Mouse (Mus musculus): ENCODE data around the gene Ldhb. TPM values are rescaled to one million over a fixed set of nuclear protein-coding genes. Genes with fewer than 3 reads are reported as not detected.
A peak's percentile ranks its signal among the peaks of the same experiment; 100 is the strongest.
"Not testable (repeated sequence)": the region's sequence is repeated elsewhere in the genome, so short reads cannot be mapped to it uniquely, and the experiment has no call there.

Ldhb gene
- polyA plus RNA-seq, 1 experiment from 2014 or later: 215 TPM

GRCm38 (mm10) chr6:142532141-142532540 lies 24.4 kb upstream of the Ldhb start:
- Histone ChIP-seq H3K9me3 (ENCODE audit: low read depth, low read length) (no peaks in the 10 kb centered on the region), H3K9ac (no peak overlapping the region), H3K27me3 (ENCODE audit: insufficient read depth, low read length) (no peaks in the 10 kb centered on the region), H3K36me3 (ENCODE audit: insufficient read depth) (no peaks in the 10 kb centered on the region), H3K27ac (ENCODE audit: low read depth) (no peak overlapping the region), H3K4me2 (no peak overlapping the region), H3K4me3 (ENCODE audit: low read depth, low read length) (no peak overlapping the region), H3K4me1 (ENCODE audit: insufficient read depth) (peaks cover 2% of the 10 kb centered on the region; the same call in 1 of the 2 replicates)
- 74% methylated on average over 17 of the region's 17 CpGs for WGBS
- no peak for DNase-seq
- no peak for ATAC-seq (ENCODE audit: insufficient read depth)
- TF ChIP-seq CTCF (IDR thresholded peaks at IDR 0.05; ENCODE audit: low read depth): no peak

- Histone ChIP-seq H3K27me3 (ENCODE audit: insufficient read depth, low read length) (no peaks in the 10 kb centered on the region), H3K9me3 (ENCODE audit: low read depth, low read length) (no peaks in the 10 kb centered on the region), H3K27ac (ENCODE audit: low read depth) (no peak overlapping the region), H3K4me2 (no peak overlapping the region), H3K36me3 (ENCODE audit: insufficient read depth) (no peaks in the 10 kb centered on the region), H3K4me3 (ENCODE audit: low read depth, low read length) (no peak overlapping the region), H3K4me1 (ENCODE audit: insufficient read depth) (peaks cover 2% of the 10 kb centered on the region; the same call in 1 of the 2 replicates), H3K9ac (no peak overlapping the region)
- peak; percentile 51 for DNase-seq
- 0 out of 2 replicates have a peak, but pooled peaks have one; percentile 12 for ATAC-seq (ENCODE audit: insufficient read depth)
- TF ChIP-seq CTCF (IDR thresholded peaks at IDR 0.05; ENCODE audit: low read depth): no peak
- WGBS: 47% methylated on average over 5 of the region's 5 CpGs
Measured at GRCm38 (mm10) chr6:142530378-142530777, 22.6 kb upstream of the Ldhb start.

GRCm38 (mm10) chr6:142529680-142530079 lies 21.9 kb upstream of the Ldhb start:
- Histone ChIP-seq H3K9ac (no peak overlapping the region), H3K4me1 (ENCODE audit: insufficient read depth) (peaks cover 2% of the 10 kb centered on the region; the same call in 1 of the 2 replicates), H3K4me3 (ENCODE audit: low read depth, low read length) (no peak overlapping the region), H3K27ac (ENCODE audit: low read depth) (no peak overlapping the region), H3K36me3 (ENCODE audit: insufficient read depth) (no peaks in the 10 kb centered on the region), H3K9me3 (ENCODE audit: low read depth, low read length) (no peaks in the 10 kb centered on the region), H3K4me2 (no peak overlapping the region), H3K27me3 (ENCODE audit: insufficient read depth, low read length) (no peaks in the 10 kb centered on the region)
- no peak for DNase-seq
- 81% methylated on average over 8 of the region's 8 CpGs for WGBS
- ATAC-seq (ENCODE audit: insufficient read depth): no peak
- TF ChIP-seq CTCF (IDR thresholded peaks at IDR 0.05; ENCODE audit: low read depth): no peak

- no peak for TF ChIP-seq CTCF (IDR thresholded peaks at IDR 0.05; ENCODE audit: low read depth)
- no peak overlapping the region for H3K4me3 ChIP-seq (ENCODE audit: low read depth, low read length)
- DNase-seq: no peak
- H3K36me3 ChIP-seq (ENCODE audit: insufficient read depth): no peaks in the 10 kb centered on the region
- H3K27me3 ChIP-seq (ENCODE audit: insufficient read depth, low read length): no peaks in the 10 kb centered on the region
- H3K4me1 ChIP-seq (ENCODE audit: insufficient read depth): peaks cover 2% of the 10 kb centered on the region; the same call in 1 of the 2 replicates
- no peak overlapping the region for H3K27ac ChIP-seq (ENCODE audit: low read depth)
- no peak overlapping the region for H3K4me2 ChIP-seq
- ATAC-seq (ENCODE audit: insufficient read depth): no peak
- no peaks in the 10 kb centered on the region for H3K9me3 ChIP-seq (ENCODE audit: low read depth, low read length)
- H3K9ac ChIP-seq: no peak overlapping the region
- 29% methylated on average over 1 of the region's 1 CpGs for WGBS
Measured at GRCm38 (mm10) chr6:142527931-142528562, 20.3 kb upstream of the Ldhb start.

- no peak overlapping the region for H3K4me2 ChIP-seq
- H3K9ac ChIP-seq: no peak overlapping the region
- no peaks in the 10 kb centered on the region for H3K27me3 ChIP-seq (ENCODE audit: insufficient read depth, low read length)
- no peaks in the 10 kb centered on the region for H3K9me3 ChIP-seq (ENCODE audit: low read depth, low read length)
- whole genome bisulfite sequencing: 5% methylated on average over 4 of the region's 4 CpGs
- TF ChIP-seq CTCF (IDR thresholded peaks at IDR 0.05; ENCODE audit: low read depth): peak; percentile 90
- no peak overlapping the region for H3K27ac ChIP-seq (ENCODE audit: low read depth)
- peaks cover 2% of the 10 kb centered on the region; the same call in 1 of the 2 replicates for H3K4me1 ChIP-seq (ENCODE audit: insufficient read depth)
- H3K4me3 ChIP-seq (ENCODE audit: low read depth, low read length): no peak overlapping the region
- ATAC-seq (ENCODE audit: insufficient read depth) (peak; percentile 58), DNase-seq (peak; percentile 92)
- H3K36me3 ChIP-seq (ENCODE audit: insufficient read depth): no peaks in the 10 kb centered on the region
Measured at GRCm38 (mm10) chr6:142524635-142525308, 17.0 kb upstream of the Ldhb start.

- TF ChIP-seq CTCF (IDR thresholded peaks at IDR 0.05; ENCODE audit: low read depth): no peak
- H3K4me1 ChIP-seq (ENCODE audit: insufficient read depth): no peaks in the 10 kb centered on the region
- no peak overlapping the region for H3K27ac ChIP-seq (ENCODE audit: low read depth)
- DNase-seq (no peak), ATAC-seq (ENCODE audit: insufficient read depth) (no peak)
- no peak overlapping the region for H3K4me2 ChIP-seq
- H3K9me3 ChIP-seq (ENCODE audit: low read depth, low read length): no peaks in the 10 kb centered on the region
- WGBS: 74% methylated on average over 12 of the region's 12 CpGs
- no peaks in the 10 kb centered on the region for H3K36me3 ChIP-seq (ENCODE audit: insufficient read depth)
- H3K27me3 ChIP-seq (ENCODE audit: insufficient read depth, low read length): no peaks in the 10 kb centered on the region
- H3K4me3 ChIP-seq (ENCODE audit: low read depth, low read length): no peak overlapping the region
- no peak overlapping the region for H3K9ac ChIP-seq
Measured at GRCm38 (mm10) chr6:142521591-142522110, 13.9 kb upstream of the Ldhb start.

- no peak overlapping the region for H3K4me3 ChIP-seq (ENCODE audit: low read depth, low read length)
- TF ChIP-seq CTCF (IDR thresholded peaks at IDR 0.05; ENCODE audit: low read depth): peak; percentile 75
- DNase-seq (peak; percentile 86), ATAC-seq (ENCODE audit: insufficient read depth) (peak; percentile 73)
- no peaks in the 10 kb centered on the region for H3K4me1 ChIP-seq (ENCODE audit: insufficient read depth)
- H3K27ac ChIP-seq (ENCODE audit: low read depth): no peak overlapping the region
- H3K9ac ChIP-seq: no peak overlapping the region
- H3K9me3 ChIP-seq (ENCODE audit: low read depth, low read length): no peaks in the 10 kb centered on the region
- H3K27me3 ChIP-seq (ENCODE audit: insufficient read depth, low read length): no peaks in the 10 kb centered on the region
- WGBS: 12% methylated on average over 6 of the region's 6 CpGs
- no peak overlapping the region for H3K4me2 ChIP-seq
- no peaks in the 10 kb centered on the region for H3K36me3 ChIP-seq (ENCODE audit: insufficient read depth)
Measured at GRCm38 (mm10) chr6:142519110-142519509, 11.4 kb upstream of the Ldhb start.

- H3K9me3 ChIP-seq (ENCODE audit: low read depth, low read length): not testable (repeated sequence)
Measured at GRCm38 (mm10) chr6:142515379-142515778, 7.6 kb upstream of the Ldhb start.

More at GRCm38 (mm10) chr6:142515379-142515778, 7.6 kb upstream of the Ldhb start:
- not testable (repeated sequence) for H3K27me3 ChIP-seq (ENCODE audit: insufficient read depth, low read length); ATAC-seq (ENCODE audit: insufficient read depth); H3K36me3 ChIP-seq (ENCODE audit: insufficient read depth); H3K4me1 ChIP-seq (ENCODE audit: insufficient read depth); H3K27ac ChIP-seq (ENCODE audit: low read depth); H3K4me2 ChIP-seq; DNase-seq; H3K9ac ChIP-seq; H3K4me3 ChIP-seq (ENCODE audit: low read depth, low read length)
- WGBS: 62% methylated on average over 8 of the region's 9 CpGs

Measured in lung, embryonic 14.5 days (tissue).